16 mouse cellular contexts compared by ENCODE assay signal in the genomic region with DNA sequence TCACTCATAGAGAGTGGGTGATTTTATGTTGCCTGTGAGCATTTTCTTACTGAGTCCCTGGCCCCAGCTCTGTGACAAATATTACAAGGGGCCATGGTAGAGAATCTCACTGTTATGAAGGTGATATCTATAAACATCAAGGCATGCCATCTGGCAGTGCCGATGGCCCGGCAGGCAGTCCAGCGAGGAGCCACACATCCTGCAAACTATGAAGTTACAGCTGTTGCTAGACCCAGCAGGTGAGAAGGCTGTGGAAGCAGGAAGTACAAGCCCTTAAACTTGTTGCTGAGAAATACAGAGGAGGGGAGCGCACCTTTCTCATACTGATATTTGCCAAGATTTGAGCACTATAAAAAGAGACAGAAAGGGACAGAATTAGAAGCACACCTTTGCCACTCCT.
A peak's percentile ranks its signal among the peaks of the same experiment; 100 is the strongest.
DNase-seq lines count a peak whose midpoint lies in the region; ATAC-seq lines count a peak whose summit lies in the region.
"Had no signal": no experiment of that assay in that cellular context is flagged by ENCODE, and none has a peak within 500 bp of the region (broad histone marks: within the 10 kb centered on the region; RNA-seq: fewer than 3 reads in every experiment).

No protein-coding gene starts in this region.

- H3K27me3 ChIP-seq in forebrain, embryonic 14.5 days (replicated peaks; ENCODE audit: control insufficient read depth, insufficient read depth, low read length): no peaks in the 10 kb centered on the region
- H3K27me3 ChIP-seq in forebrain, embryonic 15.5 days: no peaks in the 10 kb centered on the region
- H3K27me3 ChIP-seq in neural tube, embryonic 13.5 days: peaks cover 3% of the 10 kb centered on the region; the same call in 1 of the 2 replicates
- H3K27me3 ChIP-seq in intestine, embryonic 15.5 days (replicated peaks): no peaks in the 10 kb centered on the region
- no peaks in the 10 kb centered on the region; the same call in 1 of the 2 replicates for H3K27me3 ChIP-seq in kidney, embryonic 16.5 days (ENCODE audit: insufficient read depth, low read length)
- H3K27me3 ChIP-seq: limb, embryonic 13.5 days; midbrain, embryonic 12.5 days had no signal

- no peak overlapping the region for H3K4me2 ChIP-seq in forebrain, embryonic 14.5 days (ENCODE audit: low read length)
- no peak overlapping the region for H3K4me2 ChIP-seq in forebrain, embryonic 15.5 days (replicated peaks)
- H3K4me2 ChIP-seq in neural tube, embryonic 13.5 days: no peak overlapping the region
- H3K4me2 ChIP-seq in intestine, embryonic 15.5 days (replicated peaks): no peak overlapping the region
- H3K4me2 ChIP-seq in kidney, embryonic 16.5 days (replicated peaks; ENCODE audit: low read depth, low read length): no peak overlapping the region
- H3K4me2 ChIP-seq: heart, embryonic 11.5 days; limb, embryonic 13.5 days; midbrain, embryonic 12.5 days had no signal

- ATAC-seq in forebrain, embryonic 14.5 days: peak; percentile 30
- ATAC-seq in forebrain, embryonic 15.5 days (replicated peaks): no peak
- ATAC-seq in neural tube, embryonic 13.5 days (ENCODE audit: low read depth): peak; percentile 36; the same call in 1 of the 2 replicates
- peak; percentile 68 for ATAC-seq in intestine, embryonic 15.5 days
- no peak for ATAC-seq in kidney, embryonic 16.5 days (ENCODE audit: low FRiP score, low TSS enrichment)

- no peak overlapping the region for H3K4me3 ChIP-seq in forebrain, embryonic 14.5 days (ENCODE audit: low read depth, low read length)
- no peak overlapping the region for H3K4me3 ChIP-seq in forebrain, embryonic 15.5 days
- H3K4me3 ChIP-seq in neural tube, embryonic 13.5 days: no peak overlapping the region
- H3K4me3 ChIP-seq in intestine, embryonic 15.5 days (replicated peaks): no peak overlapping the region
- H3K4me3 ChIP-seq in kidney, embryonic 16.5 days (ENCODE audit: low read length): no peak overlapping the region
- H3K4me3 ChIP-seq: layer of hippocampus, adult 2 months; limb, embryonic 13.5 days; midbrain, embryonic 12.5 days had no signal

- H3K36me3 ChIP-seq in forebrain, embryonic 14.5 days (ENCODE audit: control insufficient read depth, insufficient read depth, low read length): no peaks in the 10 kb centered on the region
- no peaks in the 10 kb centered on the region for H3K36me3 ChIP-seq in forebrain, embryonic 15.5 days
- no peaks in the 10 kb centered on the region for H3K36me3 ChIP-seq in neural tube, embryonic 13.5 days
- H3K36me3 ChIP-seq in intestine, embryonic 15.5 days: no peaks in the 10 kb centered on the region
- no peaks in the 10 kb centered on the region for H3K36me3 ChIP-seq in kidney, embryonic 16.5 days (ENCODE audit: insufficient read depth, low read length)
- H3K36me3 ChIP-seq: limb, embryonic 13.5 days; midbrain, embryonic 12.5 days had no signal

- DNase-seq in forebrain, embryonic 14.5 days (ENCODE audit: low spot score): peak; percentile 9
- DNase-seq in neural tube, embryonic 10.5 days (ENCODE audit: extremely low spot score, low spot score): no peak
- peak; percentile 29 for DNase-seq in thymus, postnatal 14 days
- DNase-seq in right cerebral cortex, postnatal 14 days: no peak
- DNase-seq: B cell, adult 2 months; gastrocnemius, postnatal 10 days; kidney, adult 9 months; lung, postnatal 14 days had no signal

- peaks cover 10% of the 10 kb centered on the region for H3K4me1 ChIP-seq in forebrain, embryonic 14.5 days (ENCODE audit: control insufficient read depth, insufficient read depth, low read length)
- peaks cover 12% of the 10 kb centered on the region for H3K4me1 ChIP-seq in forebrain, embryonic 15.5 days
- peaks cover 7% of the 10 kb centered on the region; the same call in 1 of the 2 replicates for H3K4me1 ChIP-seq in neural tube, embryonic 13.5 days (replicated peaks)
- no peaks in the 10 kb centered on the region for H3K4me1 ChIP-seq in intestine, embryonic 15.5 days (replicated peaks)
- H3K4me1 ChIP-seq in kidney, embryonic 16.5 days (ENCODE audit: insufficient read depth, low read length): no peaks in the 10 kb centered on the region
- H3K4me1 ChIP-seq: limb, embryonic 13.5 days; midbrain, embryonic 12.5 days had no signal

- H3K9ac ChIP-seq in forebrain, embryonic 14.5 days (ENCODE audit: low read length): no peak overlapping the region
- no peak overlapping the region for H3K9ac ChIP-seq in forebrain, embryonic 15.5 days (replicated peaks)
- no peak overlapping the region for H3K9ac ChIP-seq in neural tube, embryonic 13.5 days
- H3K9ac ChIP-seq in intestine, embryonic 15.5 days: no peak overlapping the region
- no peak overlapping the region for H3K9ac ChIP-seq in kidney, embryonic 16.5 days (replicated peaks; ENCODE audit: low read length)
- H3K9ac ChIP-seq: limb, embryonic 13.5 days; midbrain, embryonic 12.5 days had no signal

- H3K9me3 ChIP-seq in forebrain, embryonic 14.5 days (replicated peaks; ENCODE audit: control insufficient read depth, low read length): no peaks in the 10 kb centered on the region
- H3K9me3 ChIP-seq in forebrain, embryonic 15.5 days: no peaks in the 10 kb centered on the region
- H3K9me3 ChIP-seq in neural tube, embryonic 13.5 days: no peaks in the 10 kb centered on the region
- H3K9me3 ChIP-seq in intestine, embryonic 15.5 days: no peaks in the 10 kb centered on the region
- H3K9me3 ChIP-seq in kidney, embryonic 16.5 days (ENCODE audit: low read length): no peaks in the 10 kb centered on the region
- H3K9me3 ChIP-seq: limb, embryonic 13.5 days; midbrain, embryonic 12.5 days had no signal

- H3K27ac ChIP-seq in forebrain, embryonic 14.5 days (ENCODE audit: low read depth, low read length): 0 out of 2 replicates have a peak overlapping the region, but pooled peaks have one; percentile 33
- no peak overlapping the region for H3K27ac ChIP-seq in forebrain, embryonic 15.5 days (replicated peaks)
- no peak overlapping the region for H3K27ac ChIP-seq in neural tube, embryonic 13.5 days (replicated peaks)
- H3K27ac ChIP-seq in intestine, embryonic 15.5 days: 0 out of 2 replicates have a peak overlapping the region, but pooled peaks have one; percentile 17
- no peak overlapping the region for H3K27ac ChIP-seq in kidney, embryonic 16.5 days (ENCODE audit: low read length)
- H3K27ac ChIP-seq: layer of hippocampus, adult 2 months; limb, embryonic 13.5 days; midbrain, embryonic 12.5 days had no signal

- 68% methylated on average over 4 of the region's 4 CpGs for WGBS in forebrain, embryonic 14.5 days
- WGBS in forebrain, embryonic 15.5 days: 58% methylated on average over 4 of the region's 4 CpGs
- WGBS in neural tube, embryonic 13.5 days: 52% methylated on average over 4 of the region's 4 CpGs
- WGBS in intestine, embryonic 15.5 days: 58% methylated on average over 4 of the region's 4 CpGs
- WGBS in kidney, embryonic 16.5 days: 71% methylated on average over 4 of the region's 4 CpGs

Comparison
In these comparisons a context has a peak if more than half of its experiments do, and no peak if none do; other contexts are left out.
1. ATAC-seq: peak in forebrain, embryonic 14.5 days (single experiment), neural tube, embryonic 13.5 days (single experiment) and intestine, embryonic 15.5 days (single experiment); none in forebrain, embryonic 15.5 days (single experiment) and kidney, embryonic 16.5 days (single experiment).
2. H3K27ac ChIP-seq: peak in forebrain, embryonic 14.5 days (single experiment) and intestine, embryonic 15.5 days (single experiment); none in forebrain, embryonic 15.5 days (single experiment), neural tube, embryonic 13.5 days (single experiment) and kidney, embryonic 16.5 days (single experiment).
3. DNase-seq: peak in forebrain, embryonic 14.5 days (single experiment) and thymus, postnatal 14 days (single experiment); none in neural tube, embryonic 10.5 days (single experiment) and right cerebral cortex, postnatal 14 days (single experiment).